Mouse (Mus musculus): ENCODE results near the gene Ilf2. TPM values are rescaled to one million over a fixed set of nuclear protein-coding genes. Genes with fewer than 3 reads are reported as not detected.

The Ilf2 gene
- total RNA-seq, 2 experiments from 2014 or later: 111 to 115 TPM

- no peak for DNase-seq (ENCODE audit: extremely low spot score in 1 of 2, low spot score in 2 of 2)
- intact Hi-C loops (cut with DNase I): no loop called here
These were observed 21.7 kb downstream of the Ilf2 start for GRCm38 (mm10) chr3:90497597-90497996.

- no peak for DNase-seq (ENCODE audit: extremely low spot score in 1 of 2, low spot score in 2 of 2)
These were observed 27.5 kb downstream of the Ilf2 start for GRCm38 (mm10) chr3:90503444-90503843.

GRCm38 (mm10) chr3:90505216-90505615 is 29.3 kb downstream of the Ilf2 start:
- intact Hi-C loops (cut with DNase I): loop anchor here (5.0 kb wide), 2 partner anchors 147 to 202 kb away; partner anchors contain the start of gene S100a7a
- DNase-seq (ENCODE audit: extremely low spot score in 1 of 2, low spot score in 2 of 2): no peak

More at GRCm38 (mm10) chr3:90503444-90503843, 27.5 kb downstream of the Ilf2 start:
- intact Hi-C loops (cut with DNase I): no loop called here

GRCm38 (mm10) chr3:90506362-90506761 is 30.4 kb downstream of the Ilf2 start:
- intact Hi-C loops (cut with DNase I): loop anchor here (5.0 kb wide), 2 partner anchors 146 to 201 kb away; partner anchors contain the start of gene S100a7a
- DNase-seq (ENCODE audit: extremely low spot score in 1 of 2, low spot score in 2 of 2): no peak

- intact Hi-C loops (cut with DNase I): loop anchor here (5.0 kb wide), 2 partner anchors 144 to 199 kb away; partner anchors contain the start of gene S100a7a
- no peak for DNase-seq (ENCODE audit: extremely low spot score in 1 of 2, low spot score in 2 of 2)
These were observed 32.5 kb downstream of the Ilf2 start for GRCm38 (mm10) chr3:90508287-90508949.

- intact Hi-C loops (cut with DNase I): loop anchor here (5.0 kb wide), 2 partner anchors 143 to 198 kb away; partner anchors contain the start of gene S100a7a
- peak; percentile 99 to 100 for DNase-seq (ENCODE audit: extremely low spot score in 1 of 2, low spot score in 2 of 2)
These were observed 33.2 kb downstream of the Ilf2 start, which contains the start of gene Chtop for GRCm38 (mm10) chr3:90508950-90509746. Gene Chtop (minus strand): TSS chr3:90509498.

- no peak for DNase-seq (ENCODE audit: extremely low spot score in 1 of 2, low spot score in 2 of 2)
- intact Hi-C loops (cut with DNase I): loop anchor here (5.0 kb wide), 2 partner anchors 143 to 198 kb away; partner anchors contain the start of gene S100a7a
These were observed 33.8 kb downstream of the Ilf2 start for GRCm38 (mm10) chr3:90509747-90510123.

- intact Hi-C loops (cut with DNase I): no loop called here
- DNase-seq (ENCODE audit: extremely low spot score in 1 of 2, low spot score in 2 of 2): no peak
These were observed 36.4 kb downstream of the Ilf2 start for GRCm38 (mm10) chr3:90512276-90512675.

GRCm38 (mm10) chr3:90512948-90513642 is 37.2 kb downstream of the Ilf2 start:
- intact Hi-C loops (cut with DNase I): no loop called here
- DNase-seq (ENCODE audit: extremely low spot score in 1 of 2, low spot score in 2 of 2): no peak

- peak in 1 of 2 experiments; percentile 79 for DNase-seq (ENCODE audit: extremely low spot score in 1 of 2, low spot score in 2 of 2)
- intact Hi-C loops (cut with DNase I): no loop called here
These were observed 38.1 kb downstream of the Ilf2 start, which contains the start of the genes S100a1 and S100a13 for GRCm38 (mm10) chr3:90513796-90514590. Gene S100a1 (minus strand): TSS chr3:90514392. Gene S100a13 (plus strand): TSS chr3:90514435.

GRCm38 (mm10) chr3:90514691-90515090 is 38.8 kb downstream of the Ilf2 start:
- intact Hi-C loops (cut with DNase I): no loop called here
- DNase-seq (ENCODE audit: extremely low spot score in 1 of 2, low spot score in 2 of 2): peak in 1 of 2 experiments; percentile 79

GRCm38 (mm10) chr3:90515242-90515641 is 39.3 kb downstream of the Ilf2 start:
- intact Hi-C loops (cut with DNase I): no loop called here
- DNase-seq (ENCODE audit: extremely low spot score in 1 of 2, low spot score in 2 of 2): peak in 1 of 2 experiments; percentile 64

GRCm38 (mm10) chr3:90515789-90516188 is 39.9 kb downstream of the Ilf2 start:
- no peak for DNase-seq (ENCODE audit: extremely low spot score in 1 of 2, low spot score in 2 of 2)
- intact Hi-C loops (cut with DNase I): no loop called here

GRCm38 (mm10) chr3:90517711-90518110 is 41.8 kb downstream of the Ilf2 start:
- no peak for DNase-seq (ENCODE audit: extremely low spot score in 1 of 2, low spot score in 2 of 2)
- intact Hi-C loops (cut with DNase I): no loop called here

GRCm38 (mm10) chr3:90525421-90525820 is 49.5 kb downstream of the Ilf2 start:
- peak in 1 of 2 experiments; percentile 36 for DNase-seq (ENCODE audit: extremely low spot score in 1 of 2, low spot score in 2 of 2)
- intact Hi-C loops (cut with DNase I): loop anchor here (5.0 kb wide), 2 partner anchors 47 to 92 kb away; no protein-coding TSS in a partner anchor

- no peak for DNase-seq (ENCODE audit: extremely low spot score in 1 of 2, low spot score in 2 of 2)
- intact Hi-C loops (cut with DNase I): loop anchor here (5.0 kb wide), 2 partner anchors 46 to 91 kb away; no protein-coding TSS in a partner anchor
These were observed 50.1 kb downstream of the Ilf2 start for GRCm38 (mm10) chr3:90526076-90526475.

GRCm38 (mm10) chr3:90526580-90526979 is 50.7 kb downstream of the Ilf2 start, which contains the start of gene S100a14:
Gene S100a14 (plus strand): TSS chr3:90526856.
- no peak for DNase-seq (ENCODE audit: extremely low spot score in 1 of 2, low spot score in 2 of 2)
- intact Hi-C loops (cut with DNase I): loop anchor here (5.0 kb wide), 2 partner anchors 46 to 91 kb away; no protein-coding TSS in a partner anchor
